Mouse (Mus musculus) adrenal gland, adult 2 months (tissue): ENCODE measurements around the gene Asb12. TPM values are rescaled to one million over a fixed set of nuclear protein-coding genes. Genes with fewer than 3 reads are reported as not detected.
A peak's percentile ranks its signal among the peaks of the same experiment; 100 is the strongest.
"Not testable (repeated sequence)": the region's sequence is repeated elsewhere in the genome, so short reads cannot be mapped to it uniquely, and the experiment has no call there.

ENCODE experiments used
- DNase-seq: peaks from one replicate; pipeline ENCODE4 v3.0.0; 2021
- long read RNA-seq: library from polyadenylated mRNA; stranded (forward); transcript quantifications from one replicate; pipeline ENCODE4 v2.0.0, GENCODE M21; 2021
- polyA plus RNA-seq: library from polyadenylated mRNA; depleted of rRNA; stranded (reverse); fragments of >200 nt; gene quantifications from 2 replicates; pipeline ENCODE4 v1.2.3, GENCODE M21; 2012; rRNA removed
- total RNA-seq, 2 experiments: library from RNA; stranded (reverse); gene quantifications; 2 replicates each; pipeline ENCODE4 v1.2.3; 2021

The Asb12 gene
- total RNA-seq (not detected), polyA plus RNA-seq (0.16 TPM in 1 of 2 replicates, not detected in the other)
- long read RNA-seq, result 0 reads

DNA sequence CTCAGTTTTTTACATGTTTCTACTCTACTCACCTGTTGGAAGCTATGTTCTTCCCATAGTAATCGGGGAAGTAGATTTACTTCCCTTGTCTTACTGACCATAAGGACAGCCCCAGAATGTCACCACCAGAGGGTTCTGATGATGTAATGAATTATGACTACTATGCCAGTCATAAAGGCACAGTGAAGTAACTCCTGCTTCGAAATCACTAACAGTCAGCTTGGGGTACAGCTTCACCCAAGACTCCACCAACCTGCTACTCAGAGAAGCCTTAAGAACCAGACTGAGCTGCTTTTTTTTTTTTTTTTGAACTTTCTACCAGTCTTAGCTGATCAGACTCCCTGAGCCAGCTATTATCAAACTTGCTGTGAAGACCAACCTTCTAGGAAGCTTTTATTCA, at the start of gene Asb12, which contains the start of gene Pfn5:
TSS of gene Asb12 (minus strand) at position 101 of the 400 bp plus-strand sequence.
TSS of gene Pfn5 (plus strand) at position 218 of the 400 bp plus-strand sequence.
- no peak for DNase-seq

DNA sequence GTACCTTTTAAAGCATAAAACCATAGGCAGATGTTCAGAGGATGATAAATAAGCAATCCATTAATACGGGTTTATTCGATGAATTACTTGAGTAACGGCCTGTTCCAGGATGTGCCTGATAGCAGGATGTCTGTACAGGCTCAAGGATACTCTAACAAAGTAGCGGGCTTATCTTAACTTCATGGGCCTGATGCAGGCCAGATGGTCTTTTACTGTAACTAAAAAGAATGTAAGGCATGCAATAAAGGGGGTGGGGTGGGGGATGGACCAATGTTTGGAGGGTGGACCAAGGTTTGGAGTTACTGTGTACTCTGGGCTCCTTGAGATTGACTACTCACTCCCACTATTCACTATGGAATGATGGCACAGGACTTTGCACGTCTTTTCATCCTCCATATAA, 42.8 kb upstream of the Asb12 start:
- DNase-seq, result no peak

- no peak for DNase-seq
Observed at GRCm38 (mm10) chrX:95554321-95554720, 3.5 kb downstream of the Asb12 start.

DNA sequence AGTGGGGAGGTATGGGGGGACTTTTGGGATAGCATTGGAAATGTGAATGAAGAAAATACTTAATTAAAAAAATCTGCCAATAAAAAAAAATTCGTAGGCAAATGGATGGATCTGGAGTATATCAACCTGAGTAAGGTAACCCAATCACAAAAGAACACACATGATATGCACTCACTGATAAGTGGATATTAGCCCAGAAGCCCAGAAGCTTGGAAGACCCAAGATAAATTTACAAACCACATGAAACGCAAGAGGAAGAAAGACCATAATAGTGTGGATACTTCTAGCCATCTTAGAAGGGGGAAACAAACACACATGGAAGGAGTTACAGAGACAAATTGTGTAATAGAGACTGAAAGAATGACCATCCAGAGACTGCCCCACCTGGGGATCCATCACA, 22.3 kb downstream of the Asb12 start:
- not testable (repeated sequence) for DNase-seq

GRCm38 (mm10) chrX:95525166-95525565, 32.6 kb downstream of the Asb12 start:
- no peak for DNase-seq

DNA sequence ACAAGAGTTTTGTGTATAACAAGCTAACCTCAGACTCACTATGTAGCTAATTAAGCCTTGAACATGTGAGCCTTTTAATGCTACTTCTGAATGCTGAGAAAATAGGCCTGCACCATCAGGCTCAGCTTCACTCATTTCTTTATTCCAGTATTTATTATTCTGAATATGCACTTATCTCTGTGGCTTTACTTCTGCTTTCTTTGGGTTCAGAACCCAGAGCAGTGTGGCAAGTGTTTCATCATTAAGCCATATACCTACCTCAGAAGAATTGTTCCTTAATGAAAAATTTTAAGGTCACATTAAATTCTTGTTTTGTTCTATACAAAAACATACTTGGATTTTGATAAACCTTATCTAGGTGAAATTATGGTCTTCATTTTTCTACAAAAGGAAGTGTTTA, 33.9 kb downstream of the Asb12 start:
- DNase-seq, result no peak

DNA sequence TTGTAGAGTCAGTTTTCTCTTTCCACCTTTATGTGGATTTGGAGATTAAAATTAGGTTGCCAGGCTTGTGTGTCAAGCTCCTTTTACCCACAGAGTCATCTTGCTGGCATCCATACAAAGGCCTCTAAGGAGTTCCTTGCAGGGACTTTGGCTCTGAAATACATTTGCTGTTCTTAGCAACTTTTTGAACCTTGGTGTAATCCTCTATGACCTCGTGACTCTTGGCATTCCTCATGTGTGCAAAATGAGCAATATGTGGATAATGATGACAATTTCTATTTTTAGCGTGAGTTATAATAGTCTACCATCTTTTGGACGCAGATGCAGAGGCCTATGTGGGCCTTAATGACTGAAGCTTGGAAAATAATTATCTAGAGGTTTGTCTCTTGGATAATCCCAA, 100.6 kb downstream of the Asb12 start:
- no peak for DNase-seq

- no peak for DNase-seq
Observed at GRCm38 (mm10) chrX:95445866-95446265, 111.9 kb downstream of the Asb12 start.

- DNase-seq, result no peak
Observed at GRCm38 (mm10) chrX:95445141-95445540, 112.6 kb downstream of the Asb12 start.

- peak; percentile 94 for DNase-seq
Observed at GRCm38 (mm10) chrX:95444776-95445111, 113.0 kb downstream of the Asb12 start, which contains the start of gene Amer1. Gene Amer1 (minus strand): TSS chrX:95444872.

- peak; percentile 69 for DNase-seq
Observed at GRCm38 (mm10) chrX:95443898-95444775, 113.7 kb downstream of the Asb12 start.

DNA sequence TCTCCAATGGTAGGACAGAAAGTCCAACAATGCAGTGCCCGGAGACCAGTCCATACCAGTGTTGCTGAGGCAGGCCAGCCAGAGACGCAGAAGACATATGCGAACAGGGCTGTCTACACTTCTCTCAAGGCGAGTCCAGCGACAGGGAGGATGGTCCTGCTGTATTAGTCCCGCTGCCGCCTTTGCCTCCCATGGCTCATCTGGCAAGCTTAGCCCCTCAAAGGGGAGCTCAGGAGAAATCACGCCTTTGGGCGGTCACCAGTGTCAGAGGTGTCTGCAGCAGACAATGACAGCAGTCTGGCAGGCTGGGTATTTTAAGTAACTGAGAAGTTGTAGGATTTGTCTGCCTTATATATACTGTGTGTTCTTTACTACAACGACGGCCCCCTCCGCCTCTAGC, 114.4 kb downstream of the Asb12 start:
- peak; percentile 7 for DNase-seq

DNA sequence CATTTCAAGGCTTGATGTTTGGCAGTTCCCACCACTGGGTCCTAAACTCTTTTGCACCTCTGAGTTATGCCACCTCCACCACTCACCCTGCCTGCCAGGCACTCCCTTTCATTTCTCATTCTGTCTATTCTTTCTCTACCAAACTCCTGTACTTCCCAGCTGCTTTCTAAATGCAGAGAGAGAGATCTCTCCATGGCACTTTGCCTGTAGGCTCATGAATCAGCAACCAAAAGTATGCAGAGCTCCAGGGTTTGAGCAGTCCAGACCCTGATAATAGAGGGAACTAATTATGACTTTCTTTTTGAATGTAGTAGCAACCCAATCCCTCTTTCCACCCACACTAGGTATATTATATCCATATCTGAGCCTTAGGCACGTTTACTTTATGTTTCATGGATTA, 115.5 kb downstream of the Asb12 start:
- peak; percentile 13 for DNase-seq

GRCm38 (mm10) chrX:95441290-95441689, 116.5 kb downstream of the Asb12 start:
- peak; percentile 11 for DNase-seq

- DNase-seq, result no peak
Observed at GRCm38 (mm10) chrX:95438491-95438890, 119.3 kb downstream of the Asb12 start.

- no peak for DNase-seq
Observed at GRCm38 (mm10) chrX:95437236-95437635, 120.6 kb downstream of the Asb12 start.

Other genes starting within 250 kb of the Asb12 start
- gene Amer1, start 113.1 kb downstream of the Asb12 start, total RNA-seq, result 1 to 10 TPM; 5.4 to 9.1 TPM
- gene Amer1, start 113.1 kb downstream of the Asb12 start, polyA plus RNA-seq, result 1.4 and 1.6 TPM in 2 replicates
- gene Pfn5, start 117 bp upstream of the Asb12 start, total RNA-seq, result not detected
- not detected in 2 replicates for gene Pfn5, start 117 bp upstream of the Asb12 start, polyA plus RNA-seq
- 1 to 10 TPM; 1.8 to 5.2 TPM for gene Zc4h2, start 100.5 kb upstream of the Asb12 start, total RNA-seq
- gene Zc4h2, start 100.5 kb upstream of the Asb12 start, polyA plus RNA-seq, result 0.47 and 0.50 TPM in 2 replicates
- gene Zc3h12b, start 153.7 kb upstream of the Asb12 start, total RNA-seq, result 1 to 10 TPM; 3.1 to 4.5 TPM
- 0.75 and 1.3 TPM in 2 replicates for gene Zc3h12b, start 153.7 kb upstream of the Asb12 start, polyA plus RNA-seq